Mouse (Mus musculus) heart, embryonic 13.5 days (tissue): ENCODE measurements at regions not wholly inside any gene's neighbourhood (a gene's known extent, or its start where the extent isn't known, plus 50 kb on each side); places are given as distances from the start of the nearest gene placed in this dataset.

Experiments
- ATAC-seq: fragments of 200-750 bp; cut with Nextera tagmentation; 2 replicates; pipeline ENCODE4 v1.8.0; 2017; ENCODE audit warnings: moderate TSS enrichment; ENCODE audit not compliant: insufficient number of reproducible peaks, low FRiP score, low TSS enrichment; ENCODE audit errors: extremely low read depth
- H3K27ac ChIP-seq: fragments of 300-500 bp; sonication (generic); replicated peaks from 2 replicates; pipeline ENCODE4 v1.5.1; 2015; ENCODE audit warnings: moderate library complexity, mild to moderate bottlenecking, inconsistent platforms
- H3K27me3 ChIP-seq: fragments of 300-500 bp; sonication (generic); replicated peaks from 2 replicates; pipeline ENCODE4 v1.6.1; 2015; ENCODE audit warnings: mild to moderate bottlenecking, inconsistent platforms
- H3K36me3 ChIP-seq: fragments of 300-500 bp; sonication (generic); 2 replicates; pipeline ENCODE4 v1.6.1; 2015; ENCODE audit warnings: mild to moderate bottlenecking, inconsistent platforms
- H3K4me1 ChIP-seq: fragments of 300-500 bp; sonication (generic); 2 replicates; pipeline ENCODE4 v1.6.1; 2015; ENCODE audit warnings: inconsistent platforms
- H3K4me2 ChIP-seq: fragments of 300-500 bp; sonication (generic); 2 replicates; pipeline ENCODE4 v1.6.1; 2015; ENCODE audit warnings: inconsistent platforms, mild to moderate bottlenecking, moderate library complexity
- H3K4me3 ChIP-seq: fragments of 300-500 bp; sonication (generic); 2 replicates; pipeline ENCODE4 v1.5.1; 2015; ENCODE audit warnings: moderate library complexity, mild to moderate bottlenecking, inconsistent platforms
- H3K9ac ChIP-seq: fragments of 300-500 bp; sonication (generic); 2 replicates; pipeline ENCODE4 v1.6.1; 2015; ENCODE audit warnings: inconsistent platforms, mild to moderate bottlenecking, moderate library complexity
- H3K9me3 ChIP-seq: fragments of 300-500 bp; sonication (generic); 2 replicates; pipeline ENCODE4 v1.6.1; 2016; ENCODE audit warnings: inconsistent platforms
- WGBS: fragments of 180-500 bp; shearing (Covaris S2); methylation state at CpG from one replicate; pipeline ENCODE4 v1.1.7; 2015; ENCODE audit warnings: mixed read lengths; 5-methylcytosine and 5-hydroxymethylcytosine counted together

DNA sequence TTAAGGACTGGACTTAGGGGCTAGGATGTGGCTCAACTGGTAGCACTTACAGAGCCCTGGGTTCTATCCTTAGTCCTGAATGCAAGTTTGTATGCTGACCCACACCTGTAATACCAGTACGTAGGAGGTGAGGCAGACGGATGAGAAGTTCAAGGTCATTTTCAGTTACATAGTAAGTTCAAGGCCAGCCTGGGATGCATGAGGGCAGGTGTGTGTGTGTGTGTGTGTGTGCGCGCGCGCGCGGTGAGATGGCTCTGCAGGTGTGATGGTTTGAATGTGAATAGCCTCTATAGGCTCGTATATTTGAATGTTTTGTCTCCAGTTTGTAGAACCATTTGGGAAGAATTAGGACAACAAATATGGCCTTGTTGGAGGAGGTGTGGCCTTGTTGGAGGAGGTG lies 82.7 kb downstream of the Chst1 start:
- Histone ChIP-seq H3K4me1 (peaks cover 7% of the 10 kb centered on the region), H3K4me2 (no peak overlapping the region), H3K9me3 (no peaks in the 10 kb centered on the region), H3K27me3 (no peaks in the 10 kb centered on the region), H3K27ac (no peak overlapping the region), H3K9ac (no peak overlapping the region), H3K36me3 (no peaks in the 10 kb centered on the region), H3K4me3 (no peak overlapping the region)
- WGBS, result 88% methylated on average over 9 of the region's 9 CpGs
- ATAC-seq, result no peak

DNA sequence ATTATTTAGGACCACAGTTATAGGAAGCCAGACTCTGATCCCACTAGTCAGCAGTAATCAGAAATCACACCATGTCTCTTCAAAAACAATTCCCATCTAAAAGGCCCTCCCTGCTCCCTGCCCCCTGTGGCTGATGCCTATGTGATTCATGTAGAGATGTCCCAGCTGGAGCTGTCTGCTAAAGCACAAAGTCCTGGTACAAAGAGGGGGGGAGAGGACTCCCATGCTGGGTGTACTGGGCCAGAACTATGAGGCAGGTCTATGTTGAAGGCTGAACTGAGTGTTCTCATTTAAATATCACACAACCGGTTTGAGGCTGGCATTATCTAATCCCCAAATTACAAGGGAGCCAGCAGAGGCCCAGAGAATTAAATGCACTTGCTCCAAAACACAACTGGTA lies 88.2 kb downstream of the Chst1 start:
- no peaks in the 10 kb centered on the region for H3K27me3 ChIP-seq
- no peaks in the 10 kb centered on the region for H3K36me3 ChIP-seq
- no peak overlapping the region for H3K9ac ChIP-seq
- no peak overlapping the region for H3K4me2 ChIP-seq
- no peak for ATAC-seq
- no peak overlapping the region for H3K4me3 ChIP-seq
- 36% methylated on average over 1 of the region's 1 CpGs for WGBS
- H3K27ac ChIP-seq, result no peak overlapping the region
- no peaks in the 10 kb centered on the region for H3K9me3 ChIP-seq
- H3K4me1 ChIP-seq, result no peaks in the 10 kb centered on the region

DNA sequence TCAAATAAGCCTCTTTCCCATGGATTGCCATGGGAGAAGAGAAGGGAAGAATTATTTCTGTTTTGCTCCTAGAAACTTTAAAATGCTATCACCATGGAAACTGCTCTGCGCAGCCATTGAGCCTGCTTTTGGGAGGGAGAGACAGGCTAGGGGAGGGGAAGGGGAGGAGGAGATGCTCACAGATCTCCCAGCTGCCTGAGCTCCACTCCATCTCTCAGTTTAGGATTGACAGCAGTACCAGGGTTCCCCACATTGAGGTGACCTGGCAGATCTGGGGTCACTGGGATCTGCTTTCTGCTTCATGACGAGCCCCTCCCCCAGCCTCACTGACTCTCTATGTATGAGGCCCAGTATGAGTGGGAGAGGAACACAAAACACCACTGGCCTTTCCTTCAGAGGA lies 89.7 kb downstream of the Chst1 start:
- Histone ChIP-seq H3K36me3 (no peaks in the 10 kb centered on the region), H3K9ac (no peak overlapping the region), H3K9me3 (no peaks in the 10 kb centered on the region), H3K4me3 (no peak overlapping the region), H3K4me1 (no peaks in the 10 kb centered on the region), H3K27me3 (no peaks in the 10 kb centered on the region), H3K27ac (no peak overlapping the region), H3K4me2 (no peak overlapping the region)
- 63% methylated on average over 2 of the region's 2 CpGs for WGBS
- no peak for ATAC-seq

DNA sequence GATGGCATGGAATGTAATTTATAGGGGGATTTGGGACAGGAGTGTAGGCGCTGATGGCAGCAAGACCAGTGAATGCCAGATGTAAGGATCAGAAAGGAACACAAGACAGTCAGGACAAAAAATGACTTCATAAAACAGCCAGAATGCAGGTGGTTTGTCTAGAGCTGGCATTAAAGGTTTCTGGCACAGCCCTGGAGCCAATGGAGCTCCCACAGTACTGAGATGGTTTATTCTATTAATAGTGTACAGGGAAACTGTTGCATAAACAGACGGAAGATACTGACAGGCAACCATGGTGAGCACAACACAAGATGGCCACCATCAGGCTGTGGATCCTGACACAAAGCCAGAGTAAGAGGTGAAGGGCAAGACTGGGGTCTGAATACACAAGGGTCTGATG lies 90.8 kb downstream of the Chst1 start:
- Histone ChIP-seq H3K4me3 (no peak overlapping the region), H3K36me3 (no peaks in the 10 kb centered on the region), H3K4me1 (no peaks in the 10 kb centered on the region), H3K9me3 (no peaks in the 10 kb centered on the region), H3K27ac (no peak overlapping the region), H3K27me3 (no peaks in the 10 kb centered on the region), H3K9ac (no peak overlapping the region), H3K4me2 (no peak overlapping the region)
- ATAC-seq, result no peak
- WGBS, result 67% methylated on average over 2 of the region's 2 CpGs

DNA sequence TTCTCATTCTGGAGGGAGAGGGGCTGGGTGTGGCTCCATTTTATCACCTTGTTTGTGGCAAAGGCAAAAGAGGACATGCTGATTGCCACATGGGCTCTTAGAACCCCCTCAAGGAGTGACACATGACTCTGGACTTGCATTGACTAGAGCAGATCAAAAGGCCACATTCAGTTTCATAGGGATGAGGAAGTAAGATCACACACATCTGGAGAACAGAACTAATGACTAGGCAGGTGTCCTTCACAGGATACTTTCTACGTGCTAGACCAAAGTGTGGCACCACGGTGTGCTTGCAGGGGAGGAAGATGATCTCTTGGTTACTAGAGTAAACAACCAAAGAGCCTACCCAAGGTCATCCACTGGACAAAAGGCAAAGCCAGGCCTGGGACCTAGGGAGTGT lies 91.9 kb downstream of the Chst1 start:
- no peak overlapping the region for H3K4me3 ChIP-seq
- no peak overlapping the region for H3K9ac ChIP-seq
- no peak overlapping the region for H3K4me2 ChIP-seq
- no peak for ATAC-seq
- H3K27me3 ChIP-seq, result no peaks in the 10 kb centered on the region
- 75% methylated on average over 2 of the region's 2 CpGs for WGBS
- H3K9me3 ChIP-seq, result no peaks in the 10 kb centered on the region
- no peak overlapping the region for H3K27ac ChIP-seq
- H3K4me1 ChIP-seq, result no peaks in the 10 kb centered on the region
- H3K36me3 ChIP-seq, result no peaks in the 10 kb centered on the region

DNA sequence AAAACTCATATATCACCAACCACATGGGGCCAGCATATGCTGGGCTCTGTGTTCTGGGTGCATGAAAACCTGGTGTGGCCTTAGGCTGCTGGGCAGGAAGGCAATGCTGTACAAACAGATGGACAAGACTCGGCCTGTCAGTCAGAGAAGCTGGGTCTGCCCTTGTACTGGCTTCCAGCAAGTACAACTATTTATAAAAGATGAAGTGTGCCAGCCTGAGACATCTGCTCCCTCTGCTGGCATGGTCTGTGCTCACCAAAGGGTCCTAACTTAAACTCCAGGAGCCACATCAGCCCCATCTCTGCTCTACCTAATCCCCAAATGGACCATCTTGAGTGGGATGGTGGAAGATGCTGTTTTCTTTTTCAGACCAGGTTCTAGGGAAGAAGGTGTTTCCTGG lies 93.1 kb downstream of the Chst1 start:
- H3K27ac ChIP-seq, result no peak overlapping the region
- H3K4me2 ChIP-seq, result no peak overlapping the region
- no peak overlapping the region for H3K4me3 ChIP-seq
- no peaks in the 10 kb centered on the region for H3K4me1 ChIP-seq
- ATAC-seq, result no peak
- H3K9ac ChIP-seq, result no peak overlapping the region
- no peaks in the 10 kb centered on the region for H3K9me3 ChIP-seq
- WGBS, result 70% methylated on average over 1 of the region's 1 CpGs
- H3K36me3 ChIP-seq, result no peaks in the 10 kb centered on the region
- no peaks in the 10 kb centered on the region for H3K27me3 ChIP-seq

DNA sequence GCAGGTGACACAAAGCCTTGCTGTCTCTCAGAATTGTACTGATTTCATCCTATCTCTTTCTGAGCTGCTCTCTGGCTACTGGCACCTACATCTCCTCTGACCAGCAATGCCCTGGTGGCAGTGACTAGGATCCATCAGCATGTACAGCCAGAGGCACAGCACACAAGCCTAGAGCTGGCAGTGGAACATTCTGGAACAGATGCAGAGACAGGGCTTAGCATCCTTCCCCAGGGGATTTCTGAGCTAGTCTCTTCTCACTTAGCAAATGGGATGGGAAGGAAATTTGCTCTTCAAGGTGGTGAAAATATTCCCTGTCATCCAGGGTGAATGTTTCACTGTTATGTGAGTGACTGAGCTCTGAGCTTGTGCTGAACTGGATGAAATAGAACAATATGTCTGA lies 93.5 kb downstream of the Chst1 start:
- Histone ChIP-seq H3K4me2 (no peak overlapping the region), H3K36me3 (no peaks in the 10 kb centered on the region), H3K4me3 (no peak overlapping the region), H3K9ac (no peak overlapping the region), H3K27me3 (no peaks in the 10 kb centered on the region), H3K4me1 (no peaks in the 10 kb centered on the region), H3K27ac (no peak overlapping the region), H3K9me3 (no peaks in the 10 kb centered on the region)
- ATAC-seq, result no peak

DNA sequence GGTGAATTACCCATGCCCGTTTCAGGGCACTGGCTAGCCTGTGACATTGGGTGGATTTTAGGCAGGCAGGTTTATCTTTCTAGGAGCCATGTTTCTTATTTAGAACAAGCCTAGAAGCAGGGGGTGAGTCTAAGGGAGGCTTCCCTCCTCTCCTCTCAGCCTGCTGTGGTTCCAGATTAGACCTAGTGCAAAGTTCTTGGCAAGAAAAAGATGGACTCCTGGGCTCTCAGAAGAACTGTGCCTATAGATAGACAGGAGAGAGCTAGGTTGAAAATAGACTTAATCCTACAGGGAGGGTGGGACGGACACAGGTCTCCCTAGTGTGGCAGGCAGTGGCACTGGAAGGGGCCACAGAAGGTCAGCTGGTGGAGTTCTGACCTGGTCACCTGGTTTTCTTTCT lies 95.3 kb downstream of the Chst1 start:
- Histone ChIP-seq H3K9me3 (no peaks in the 10 kb centered on the region), H3K4me3 (no peak overlapping the region), H3K9ac (no peak overlapping the region), H3K4me1 (peaks cover 14% of the 10 kb centered on the region), H3K36me3 (no peaks in the 10 kb centered on the region), H3K4me2 (no peak overlapping the region), H3K27ac (no peak overlapping the region), H3K27me3 (no peaks in the 10 kb centered on the region)
- 55% methylated on average over 2 of the region's 2 CpGs for WGBS
- no peak for ATAC-seq

DNA sequence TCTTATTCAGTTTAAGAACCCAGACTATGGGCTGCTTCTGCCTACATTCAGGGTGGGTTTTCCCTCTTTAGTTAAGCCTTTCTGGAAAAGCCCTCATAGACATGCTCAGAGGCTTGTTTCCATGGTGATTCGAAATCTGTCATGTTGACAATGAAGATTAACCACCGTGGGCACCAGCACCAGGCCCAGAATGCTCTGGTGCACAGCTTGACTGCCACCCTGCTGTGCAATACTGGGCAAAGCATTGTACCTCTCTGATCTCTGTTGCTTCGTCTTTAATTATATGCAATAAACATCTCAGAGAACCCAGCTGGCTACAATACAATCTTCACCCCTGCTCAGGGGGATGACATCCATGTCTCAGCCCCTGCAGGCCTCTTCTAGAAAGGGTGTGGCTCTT lies 96.4 kb downstream of the Chst1 start:
- Histone ChIP-seq H3K9me3 (no peaks in the 10 kb centered on the region), H3K4me1 (peaks cover 15% of the 10 kb centered on the region), H3K36me3 (no peaks in the 10 kb centered on the region), H3K27me3 (no peaks in the 10 kb centered on the region), H3K4me3 (no peak overlapping the region), H3K4me2 (no peak overlapping the region), H3K9ac (no peak overlapping the region), H3K27ac (no peak overlapping the region)
- 53% methylated on average over 3 of the region's 3 CpGs for WGBS
- ATAC-seq, result no peak

DNA sequence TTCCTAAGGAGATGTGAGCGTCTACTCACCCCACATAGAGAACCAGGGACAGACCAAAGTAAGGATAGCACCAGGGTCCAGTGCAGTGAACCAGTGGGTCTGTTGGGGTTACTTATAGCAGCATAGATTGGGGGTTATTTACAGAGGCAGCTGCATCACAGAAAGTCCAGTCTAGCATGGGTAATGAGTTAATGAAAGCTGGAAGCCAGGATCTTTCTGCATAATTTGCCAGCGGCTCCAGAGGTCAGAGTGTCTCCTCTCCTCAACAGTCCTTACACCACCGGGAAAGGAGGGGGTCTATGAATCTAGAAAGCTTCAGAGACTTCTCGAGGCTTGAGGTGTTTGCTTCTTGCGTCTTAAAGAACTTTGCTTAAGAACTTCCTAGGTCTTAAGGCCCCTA lies 98.2 kb downstream of the Chst1 start:
- no peak overlapping the region for H3K4me3 ChIP-seq
- H3K36me3 ChIP-seq, result no peaks in the 10 kb centered on the region
- no peak overlapping the region for H3K9ac ChIP-seq
- no peaks in the 10 kb centered on the region for H3K9me3 ChIP-seq
- H3K27me3 ChIP-seq, result peaks cover 4% of the 10 kb centered on the region; the same call in 1 of the 2 replicates
- peaks cover 15% of the 10 kb centered on the region for H3K4me1 ChIP-seq
- no peak overlapping the region for H3K4me2 ChIP-seq
- no peak for ATAC-seq
- H3K27ac ChIP-seq, result no peak overlapping the region
- WGBS, result 60% methylated on average over 5 of the region's 5 CpGs

DNA sequence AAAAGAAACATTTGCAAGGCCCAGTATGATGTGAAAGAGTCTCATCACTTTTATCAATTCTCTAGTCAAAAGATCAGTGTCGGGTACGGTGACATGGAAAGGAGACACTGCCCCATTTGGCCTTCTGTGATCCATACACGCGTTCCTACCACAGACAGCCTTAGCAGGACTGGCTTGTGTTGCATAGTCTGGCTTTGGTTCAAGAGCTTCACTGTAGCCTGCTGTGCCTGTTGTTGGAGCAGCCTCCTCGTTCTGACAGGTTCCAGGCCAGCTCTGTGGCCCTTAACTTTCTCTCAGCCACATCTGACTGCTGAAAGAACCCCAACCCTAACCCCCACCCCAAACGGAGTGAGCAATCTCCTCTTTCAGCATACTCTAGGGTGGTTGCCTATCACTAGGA lies 99.9 kb downstream of the Chst1 start:
- Histone ChIP-seq H3K27me3 (peaks cover 5% of the 10 kb centered on the region; the same call in 1 of the 2 replicates), H3K4me2 (no peak overlapping the region), H3K9ac (no peak overlapping the region), H3K4me3 (no peak overlapping the region), H3K27ac (no peak overlapping the region), H3K4me1 (peaks cover 15% of the 10 kb centered on the region), H3K9me3 (no peaks in the 10 kb centered on the region), H3K36me3 (no peaks in the 10 kb centered on the region)
- 33% methylated on average over 6 of the region's 6 CpGs for WGBS
- ATAC-seq, result no peak

DNA sequence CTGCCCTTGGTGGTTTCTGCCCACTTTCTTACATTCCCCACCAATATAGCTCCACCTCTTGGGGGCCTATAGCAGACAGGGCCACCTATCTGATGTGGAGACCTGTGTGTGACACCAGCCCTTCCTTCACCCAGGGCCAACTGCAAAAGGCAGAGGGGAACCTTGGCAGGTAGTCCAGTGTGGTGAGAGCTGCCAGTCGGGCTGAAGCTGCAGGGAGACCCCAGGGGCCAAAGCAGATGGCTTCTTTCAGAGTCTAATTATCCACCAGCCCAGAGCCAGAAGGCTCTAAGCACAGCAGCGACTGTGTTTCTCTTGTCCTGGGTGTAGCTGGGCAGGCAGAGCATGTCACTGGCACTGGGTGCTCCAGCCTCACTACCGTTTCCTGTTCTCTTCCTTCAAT lies 104.5 kb downstream of the Chst1 start:
- Histone ChIP-seq H3K9me3 (no peaks in the 10 kb centered on the region), H3K9ac (no peak overlapping the region), H3K27me3 (peaks cover 5% of the 10 kb centered on the region; the same call in 1 of the 2 replicates), H3K4me3 (no peak overlapping the region), H3K4me1 (peaks cover 8% of the 10 kb centered on the region), H3K27ac (no peak overlapping the region), H3K36me3 (no peaks in the 10 kb centered on the region), H3K4me2 (no peak overlapping the region)
- ATAC-seq, result no peak
- WGBS, result 41% methylated on average over 3 of the region's 3 CpGs

DNA sequence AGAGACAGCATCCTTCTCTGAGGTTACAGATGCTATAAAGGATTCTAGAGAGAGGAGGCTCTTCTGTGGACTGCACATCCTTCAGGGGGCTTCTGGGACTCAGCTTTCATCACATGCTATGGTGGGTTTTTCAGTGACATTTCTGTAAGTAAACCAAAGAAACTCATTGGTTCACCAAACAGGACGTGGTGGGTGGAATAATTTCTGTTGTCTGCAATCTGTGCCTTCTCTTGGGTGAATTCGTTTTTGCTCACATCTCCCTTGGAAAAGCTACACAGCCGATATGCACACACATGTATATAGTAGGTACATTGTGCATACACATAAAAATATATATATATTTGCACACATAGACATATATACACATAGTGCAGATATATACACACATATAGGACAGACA lies 110.2 kb downstream of the Chst1 start:
- Histone ChIP-seq H3K4me3 (no peak overlapping the region), H3K36me3 (no peaks in the 10 kb centered on the region), H3K9ac (no peak overlapping the region), H3K9me3 (no peaks in the 10 kb centered on the region), H3K4me2 (no peak overlapping the region), H3K27me3 (no peaks in the 10 kb centered on the region), H3K4me1 (peaks cover 8% of the 10 kb centered on the region; the same call in 1 of the 2 replicates), H3K27ac (no peak overlapping the region)
- no peak for ATAC-seq
- WGBS, result 73% methylated on average over 3 of the region's 3 CpGs
